Mouse (Mus musculus) neural tube, embryonic 15.5 days (tissue): ENCODE data around the gene Cmc1. TPM values are rescaled to one million over a fixed set of nuclear protein-coding genes. Genes with fewer than 3 reads are reported as not detected.

ENCODE experiments used
- ATAC-seq: fragments of 200-750 bp; cut with Nextera tagmentation; 2 replicates; pipeline ENCODE4 v1.8.0; 2017; ENCODE audit warnings: mild to moderate bottlenecking, moderate TSS enrichment, moderate library complexity; ENCODE audit not compliant: low FRiP score
- H3K27ac ChIP-seq: fragments of 300-500 bp; sonication (generic); replicated peaks from 2 replicates; pipeline ENCODE4 v1.5.1; 2015; ENCODE audit warnings: mild to moderate bottlenecking, inconsistent platforms
- H3K27me3 ChIP-seq: fragments of 300-500 bp; sonication (generic); replicated peaks from 2 replicates; pipeline ENCODE4 v1.6.1; 2015; ENCODE audit warnings: inconsistent platforms
- H3K36me3 ChIP-seq: fragments of 300-500 bp; sonication (generic); 2 replicates; pipeline ENCODE4 v1.6.1; 2015; ENCODE audit warnings: inconsistent platforms
- H3K4me1 ChIP-seq: fragments of 300-500 bp; sonication (generic); 2 replicates; pipeline ENCODE4 v1.6.1; 2015; ENCODE audit warnings: inconsistent platforms
- H3K4me2 ChIP-seq: fragments of 300-500 bp; sonication (generic); 2 replicates; pipeline ENCODE4 v1.6.1; 2015; ENCODE audit warnings: inconsistent platforms, mild to moderate bottlenecking, moderate library complexity
- H3K4me3 ChIP-seq: fragments of 300-500 bp; sonication (generic); replicated peaks from 2 replicates; pipeline ENCODE4 v1.5.1; 2015; ENCODE audit warnings: mild to moderate bottlenecking, inconsistent platforms
- H3K9ac ChIP-seq: fragments of 300-500 bp; sonication (generic); replicated peaks from 2 replicates; pipeline ENCODE4 v1.6.1; 2015; ENCODE audit warnings: mild to moderate bottlenecking, inconsistent platforms
- H3K9me3 ChIP-seq: fragments of 300-500 bp; sonication (generic); replicated peaks from 2 replicates; pipeline ENCODE4 v1.6.1; 2016; ENCODE audit warnings: inconsistent platforms
- WGBS: fragments of 180-500 bp; shearing (Covaris S2); methylation state at CpG from one replicate; pipeline ENCODE4 v1.1.7; 2015; ENCODE audit warnings: mixed read lengths; 5-methylcytosine and 5-hydroxymethylcytosine counted together
- polyA plus RNA-seq: library from polyadenylated mRNA; unstranded; fragments of >200 nt; fragmentation: Nextera tagmentation; extraction: Ambion mirVana; gene quantifications from 2 replicates; pipeline ENCODE4 v1.2.1, GENCODE M21; 2015

Cmc1 gene
- polyA plus RNA-seq, 1 experiment from 2014 or later = 39.1 TPM

DNA sequence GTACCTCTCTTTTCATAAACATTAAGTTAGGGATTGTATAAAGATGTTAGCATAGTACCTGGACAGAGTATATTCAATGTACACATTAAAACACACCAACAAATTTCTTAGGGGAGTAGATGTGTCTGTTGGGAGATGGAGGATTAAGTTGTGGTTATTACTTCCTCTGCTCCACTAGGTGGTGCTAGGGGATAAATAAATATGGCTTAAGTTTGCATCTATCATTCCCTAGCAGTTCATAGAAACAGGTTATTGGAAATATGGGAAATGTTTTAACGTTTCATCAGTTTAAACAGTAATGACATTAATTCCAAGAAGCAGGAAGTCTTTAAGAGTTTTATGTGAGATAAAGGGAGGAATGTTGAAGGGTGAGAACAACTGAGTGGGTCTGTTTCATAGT is 96.7 kb downstream of the Cmc1 start:
- Histone ChIP-seq H3K4me1 (no peaks in the 10 kb centered on the region), H3K27me3 (no peaks in the 10 kb centered on the region), H3K27ac (no peak overlapping the region), H3K4me3 (no peak overlapping the region), H3K36me3 (peaks cover 36% of the 10 kb centered on the region), H3K4me2 (no peak overlapping the region), H3K9ac (no peak overlapping the region), H3K9me3 (no peaks in the 10 kb centered on the region)
- WGBS = 34% methylated on average over 1 of the region's 1 CpGs
- no peak for ATAC-seq

DNA sequence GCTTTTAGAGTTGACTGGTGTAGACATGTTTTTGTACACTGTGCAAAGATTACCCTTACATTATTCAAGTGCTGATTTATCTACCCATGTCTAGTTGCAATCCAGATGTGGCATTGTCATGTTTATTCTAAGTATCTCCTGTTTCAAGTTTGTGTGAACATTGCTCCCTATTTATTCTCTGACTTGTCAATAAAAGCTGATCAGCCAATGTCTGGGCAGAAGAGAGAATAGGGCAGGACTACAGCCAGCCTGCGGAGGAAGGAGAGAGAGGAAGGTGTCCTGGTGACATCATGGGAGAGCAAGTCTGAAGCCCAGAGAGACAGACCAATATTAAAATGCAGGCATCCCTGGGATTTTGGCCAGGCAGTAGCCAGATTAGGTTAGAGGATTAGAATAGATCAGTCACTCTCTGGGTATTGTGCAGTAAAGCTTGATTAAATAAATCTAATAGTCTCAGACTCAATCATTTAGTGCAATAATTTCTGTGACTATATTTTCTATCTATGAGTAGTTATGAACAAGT is 104.9 kb downstream of the Cmc1 start:
- no peak overlapping the region for H3K4me2 ChIP-seq
- H3K4me1 ChIP-seq = peaks cover 23% of the 10 kb centered on the region
- H3K4me3 ChIP-seq = no peak overlapping the region
- no peaks in the 10 kb centered on the region for H3K9me3 ChIP-seq
- H3K27me3 ChIP-seq = no peaks in the 10 kb centered on the region
- 90% methylated on average over 1 of the region's 1 CpGs for WGBS
- no peak overlapping the region for H3K27ac ChIP-seq
- peaks cover 13% of the 10 kb centered on the region for H3K36me3 ChIP-seq
- no peak for ATAC-seq
- H3K9ac ChIP-seq = no peak overlapping the region

DNA sequence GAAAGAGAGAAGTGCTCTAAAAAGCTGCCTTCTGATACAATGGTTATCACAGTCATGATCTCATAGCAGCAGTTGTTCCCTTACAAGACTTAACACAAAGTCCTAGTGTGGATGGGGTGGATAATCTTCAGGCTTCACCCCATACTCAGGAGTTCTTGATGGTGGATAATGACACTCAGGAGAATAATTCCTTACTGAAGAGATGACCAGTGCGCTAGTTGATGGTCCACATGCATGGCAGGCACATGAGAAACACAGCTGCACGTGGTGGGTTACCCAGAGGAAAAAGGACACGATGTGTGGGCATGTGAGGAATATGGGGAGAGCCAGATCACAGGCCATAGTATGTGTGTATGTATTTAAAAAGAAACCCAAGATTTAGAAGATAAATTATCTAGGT is 106.4 kb downstream of the Cmc1 start:
- no peak for ATAC-seq
- Histone ChIP-seq H3K4me1 (peaks cover 23% of the 10 kb centered on the region), H3K4me3 (no peak overlapping the region), H3K27ac (no peak overlapping the region), H3K9ac (no peak overlapping the region), H3K9me3 (no peaks in the 10 kb centered on the region), H3K36me3 (peaks cover 7% of the 10 kb centered on the region), H3K4me2 (no peak overlapping the region), H3K27me3 (no peaks in the 10 kb centered on the region)
- 98% methylated on average over 3 of the region's 3 CpGs for WGBS

DNA sequence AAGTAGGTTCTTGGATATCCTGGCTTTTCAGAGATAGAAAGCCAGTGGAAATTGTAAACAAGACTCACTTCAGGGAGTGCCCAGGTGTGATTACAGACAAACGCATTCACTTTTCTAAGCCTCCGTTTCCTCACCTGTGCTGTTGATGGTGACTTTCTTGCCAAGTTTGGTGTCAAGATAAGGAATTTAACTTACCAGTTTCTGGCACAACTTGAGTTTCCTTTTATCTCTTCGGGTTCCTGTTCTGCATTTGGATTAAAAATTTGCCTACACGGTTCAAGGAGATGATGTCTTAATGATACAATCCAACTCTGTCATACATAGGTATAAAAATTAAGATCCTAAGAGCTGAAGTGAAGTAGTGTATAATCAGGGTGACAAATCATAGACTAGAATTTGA is 107.2 kb downstream of the Cmc1 start:
- H3K9me3 ChIP-seq = no peaks in the 10 kb centered on the region
- H3K27ac ChIP-seq = no peak overlapping the region
- peak overlapping the region; percentile 73 for H3K4me2 ChIP-seq
- H3K27me3 ChIP-seq = no peaks in the 10 kb centered on the region
- ATAC-seq = no peak
- H3K4me1 ChIP-seq = peaks cover 23% of the 10 kb centered on the region
- H3K4me3 ChIP-seq = no peak overlapping the region
- H3K9ac ChIP-seq = no peak overlapping the region
- H3K36me3 ChIP-seq = 0 out of 2 replicates have a peak, but pooled peaks cover 3% of the 10 kb centered on the region
- WGBS = 96% methylated on average over 4 of the region's 4 CpGs

DNA sequence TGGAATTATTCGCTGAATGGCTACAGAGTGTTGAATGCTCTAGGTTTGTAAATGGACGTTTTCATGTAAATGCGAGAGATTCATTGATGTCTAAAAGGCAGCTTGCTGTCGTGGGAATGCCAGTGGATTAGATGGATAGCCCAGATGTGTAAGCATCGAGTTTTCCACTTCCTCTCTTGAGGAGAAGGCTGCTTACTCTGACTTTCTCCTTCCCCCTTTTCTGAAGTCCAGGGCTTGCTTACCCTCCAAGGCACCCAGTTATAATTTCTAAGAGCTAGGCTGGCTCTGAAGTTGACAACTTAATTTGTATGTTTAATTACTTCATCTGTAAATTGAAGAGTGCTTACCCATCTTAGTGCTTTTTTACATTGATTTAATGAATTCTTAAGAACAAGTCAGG is 108.3 kb downstream of the Cmc1 start:
- peak overlapping the region; percentile 73 for H3K4me2 ChIP-seq
- 18% methylated on average over 5 of the region's 5 CpGs for WGBS
- ATAC-seq = no peak
- peak overlapping the region; percentile 86 for H3K9ac ChIP-seq
- H3K36me3 ChIP-seq = no peaks in the 10 kb centered on the region
- peaks cover 23% of the 10 kb centered on the region for H3K4me1 ChIP-seq
- H3K4me3 ChIP-seq = peak overlapping the region; percentile 86
- H3K27ac ChIP-seq = no peak overlapping the region
- H3K9me3 ChIP-seq = no peaks in the 10 kb centered on the region
- H3K27me3 ChIP-seq = no peaks in the 10 kb centered on the region

DNA sequence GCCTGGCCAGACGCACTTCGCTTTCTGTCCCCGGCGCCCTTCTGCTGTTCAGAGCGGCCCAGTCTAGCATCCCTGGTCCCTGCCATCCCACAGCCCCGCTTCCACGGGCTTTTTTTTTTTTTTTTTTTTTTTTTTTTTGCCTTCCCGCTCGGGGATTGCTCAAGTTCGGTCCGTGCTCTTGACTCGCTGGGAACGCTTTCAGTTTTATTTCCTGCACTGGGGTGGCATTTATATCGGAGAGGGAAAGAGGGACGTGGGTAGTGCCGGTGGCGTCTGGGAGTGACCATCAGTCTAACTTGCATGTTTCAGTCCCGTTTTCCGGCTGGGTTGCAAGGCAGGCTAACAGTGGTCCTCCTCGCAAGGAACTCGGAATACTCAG is 109.0 kb downstream of the Cmc1 start:
- Histone ChIP-seq H3K9ac (peak overlapping the region; percentile 86), H3K27ac (peak overlapping the region; percentile 96), H3K36me3 (no peaks in the 10 kb centered on the region), H3K27me3 (no peaks in the 10 kb centered on the region), H3K4me3 (peak overlapping the region; percentile 86), H3K4me2 (peak overlapping the region; percentile 73), H3K9me3 (no peaks in the 10 kb centered on the region), H3K4me1 (peaks cover 23% of the 10 kb centered on the region)
- no peak for ATAC-seq
- 2% methylated on average over 21 of the region's 21 CpGs for WGBS

DNA sequence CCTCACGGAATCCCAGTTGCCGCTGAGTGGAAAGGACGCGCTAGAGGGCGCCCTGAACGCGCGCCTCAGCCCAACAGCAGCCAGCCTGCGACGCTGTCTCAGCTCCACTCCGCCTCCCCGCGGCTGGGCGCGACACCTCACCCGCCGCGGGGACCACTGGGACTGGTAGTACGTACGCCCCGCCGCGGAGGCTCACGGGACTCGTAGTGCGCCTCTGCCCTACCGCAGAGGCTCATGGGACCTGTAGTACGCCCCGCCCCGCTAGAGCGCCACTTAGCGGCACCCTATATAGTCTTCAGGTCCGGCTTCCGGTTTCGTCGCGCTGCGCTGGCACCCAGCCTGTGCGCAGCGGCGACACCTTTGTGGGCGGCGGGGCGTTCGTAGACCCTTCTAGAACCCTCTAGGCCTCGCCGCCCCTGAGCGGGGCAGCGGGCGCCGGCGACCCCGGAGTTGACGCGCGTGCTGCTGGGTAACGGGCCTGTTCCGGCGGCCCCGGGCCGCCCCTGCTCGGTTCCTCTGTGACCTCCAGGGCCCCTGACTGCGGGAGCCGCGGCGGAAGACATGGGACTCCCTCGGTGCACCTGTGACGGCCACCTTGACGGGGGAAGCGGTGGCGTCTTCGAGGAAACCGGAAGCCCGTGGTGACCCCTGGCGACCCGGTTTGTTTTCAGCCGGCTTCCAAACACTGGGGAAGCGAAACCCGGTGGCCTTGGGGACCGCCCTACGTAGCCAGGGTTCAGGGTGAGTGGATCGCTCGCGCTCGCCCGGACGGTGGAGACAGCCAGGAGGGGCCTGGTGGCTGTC is 109.6 kb downstream of the Cmc1 start, which contains the start of gene Azi2:
Gene Azi2 (plus strand): TSS at position 282 of the 804 bp plus-strand sequence.
- Histone ChIP-seq H3K9ac (peak within 1 kb of the TSS; percentile 86), H3K36me3 (no peaks in the 10 kb centered on the region)
- peak; percentile 98 for ATAC-seq

DNA sequence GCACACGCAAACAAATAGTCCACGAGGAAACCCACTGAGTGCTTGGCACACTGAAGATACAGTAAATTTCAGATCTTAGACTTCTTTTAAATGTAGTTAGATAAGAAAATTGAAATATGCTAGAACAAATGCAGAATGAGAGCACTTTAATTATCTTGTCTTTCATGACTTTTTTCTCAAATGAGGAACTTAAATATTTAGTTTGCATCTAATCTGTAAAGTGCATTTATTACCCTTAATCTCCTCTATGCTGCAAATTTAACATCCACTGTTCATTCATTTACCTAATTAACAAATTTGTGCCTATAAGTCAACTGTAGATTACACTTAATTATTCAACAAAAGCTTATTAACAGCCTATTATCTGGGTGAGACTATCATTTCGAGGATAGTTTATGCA is 115.0 kb downstream of the Cmc1 start:
- no peak overlapping the region for H3K4me2 ChIP-seq
- H3K27ac ChIP-seq = no peak overlapping the region
- no peak for ATAC-seq
- WGBS = 87% methylated on average over 3 of the region's 3 CpGs
- no peaks in the 10 kb centered on the region for H3K9me3 ChIP-seq
- H3K9ac ChIP-seq = no peak overlapping the region
- H3K27me3 ChIP-seq = no peaks in the 10 kb centered on the region
- no peaks in the 10 kb centered on the region for H3K4me1 ChIP-seq
- no peak overlapping the region for H3K4me3 ChIP-seq
- no peaks in the 10 kb centered on the region for H3K36me3 ChIP-seq

More for the DNA sequence above, 109.6 kb downstream of the Cmc1 start, which contains the start of gene Azi2:
- Histone ChIP-seq H3K4me3 (peak within 1 kb of the TSS; percentile 86), H3K4me1 (peaks cover 23% of the 10 kb centered on the region), H3K4me2 (peak within 1 kb of the TSS; percentile 73), H3K27me3 (no peaks in the 10 kb centered on the region), H3K27ac (peak within 1 kb of the TSS; percentile 96), H3K9me3 (no peaks in the 10 kb centered on the region)
- under 1% methylated on average over 80 of the region's 87 CpGs for WGBS

DNA sequence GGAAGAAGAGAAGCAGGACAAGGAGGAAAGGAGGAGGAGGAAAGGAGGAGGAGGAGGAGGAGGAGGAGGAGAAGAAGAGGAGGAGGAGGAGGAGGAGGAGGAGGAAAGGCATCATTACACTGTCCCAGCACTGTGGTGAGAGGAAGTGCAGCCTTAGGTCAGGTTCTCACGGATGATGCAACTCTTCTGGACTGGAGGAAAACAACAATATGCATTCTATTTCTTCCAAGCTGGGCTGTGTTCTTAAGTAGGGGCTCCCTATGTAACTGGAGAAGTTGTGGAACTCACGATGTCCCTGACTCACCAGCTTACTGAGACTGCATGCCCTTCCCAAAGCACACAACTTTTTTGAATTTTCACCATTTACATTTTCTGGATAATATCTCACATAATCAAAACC is 118.3 kb downstream of the Cmc1 start:
- 54% methylated on average over 2 of the region's 2 CpGs for WGBS
- no peak overlapping the region for H3K27ac ChIP-seq
- ATAC-seq = no peak

DNA sequence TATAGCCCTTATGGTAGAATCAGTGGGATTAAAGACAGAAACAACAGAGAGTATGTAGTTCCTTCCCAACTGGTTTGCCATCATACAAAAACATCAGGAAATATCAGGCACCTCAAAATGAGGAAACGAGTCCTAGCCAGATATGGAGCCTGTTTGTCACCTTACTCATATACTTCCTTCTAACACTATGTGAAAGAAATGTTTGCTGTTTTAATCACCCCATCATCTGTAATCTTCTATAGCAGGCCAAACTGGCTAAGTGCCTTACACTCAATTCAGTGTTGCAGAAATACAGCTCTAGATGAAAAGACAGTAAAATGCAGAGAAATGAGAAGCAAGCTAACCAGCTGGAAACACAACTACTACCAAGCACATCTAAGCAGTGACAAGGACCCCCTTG is 119.7 kb downstream of the Cmc1 start:
- Histone ChIP-seq H3K27me3 (no peaks in the 10 kb centered on the region), H3K4me2 (no peak overlapping the region), H3K9ac (no peak overlapping the region), H3K27ac (no peak overlapping the region), H3K36me3 (no peaks in the 10 kb centered on the region), H3K4me1 (no peaks in the 10 kb centered on the region), H3K9me3 (no peaks in the 10 kb centered on the region), H3K4me3 (no peak overlapping the region)
- ATAC-seq = no peak
- WGBS = 87% methylated on average over 1 of the region's 1 CpGs

More for the DNA sequence above, 118.3 kb downstream of the Cmc1 start:
- no peak overlapping the region for H3K4me3 ChIP-seq
- no peaks in the 10 kb centered on the region for H3K27me3 ChIP-seq
- no peak overlapping the region for H3K9ac ChIP-seq
- no peaks in the 10 kb centered on the region for H3K36me3 ChIP-seq
- no peak overlapping the region for H3K4me2 ChIP-seq
- no peaks in the 10 kb centered on the region for H3K9me3 ChIP-seq
- no peaks in the 10 kb centered on the region for H3K4me1 ChIP-seq

DNA sequence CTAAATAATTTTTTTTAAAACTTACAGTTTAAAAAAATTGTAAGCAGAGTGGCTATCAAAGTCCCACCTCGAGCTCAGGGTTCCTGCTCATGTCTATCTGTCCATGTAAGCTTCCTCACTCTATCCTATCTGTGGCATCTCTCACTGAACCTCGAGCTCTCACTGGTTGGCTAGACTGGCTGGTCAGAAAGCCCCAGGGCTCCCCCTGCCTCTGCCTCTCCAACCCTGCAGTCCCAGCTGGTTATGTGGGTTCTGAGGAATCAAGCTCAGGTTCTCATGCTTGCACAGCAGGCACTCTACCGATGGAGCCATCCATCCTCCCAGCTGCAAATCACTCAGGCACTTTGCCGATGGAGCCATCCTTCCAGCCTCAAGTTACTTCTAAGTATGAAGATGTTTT is 120.5 kb downstream of the Cmc1 start:
- H3K36me3 ChIP-seq = no peaks in the 10 kb centered on the region
- no peaks in the 10 kb centered on the region for H3K9me3 ChIP-seq
- no peak for ATAC-seq
- no peak overlapping the region for H3K4me3 ChIP-seq
- no peak overlapping the region for H3K9ac ChIP-seq
- WGBS = 56% methylated on average over 4 of the region's 4 CpGs
- H3K4me1 ChIP-seq = no peaks in the 10 kb centered on the region
- no peak overlapping the region for H3K4me2 ChIP-seq
- no peaks in the 10 kb centered on the region for H3K27me3 ChIP-seq
- no peak overlapping the region for H3K27ac ChIP-seq

DNA sequence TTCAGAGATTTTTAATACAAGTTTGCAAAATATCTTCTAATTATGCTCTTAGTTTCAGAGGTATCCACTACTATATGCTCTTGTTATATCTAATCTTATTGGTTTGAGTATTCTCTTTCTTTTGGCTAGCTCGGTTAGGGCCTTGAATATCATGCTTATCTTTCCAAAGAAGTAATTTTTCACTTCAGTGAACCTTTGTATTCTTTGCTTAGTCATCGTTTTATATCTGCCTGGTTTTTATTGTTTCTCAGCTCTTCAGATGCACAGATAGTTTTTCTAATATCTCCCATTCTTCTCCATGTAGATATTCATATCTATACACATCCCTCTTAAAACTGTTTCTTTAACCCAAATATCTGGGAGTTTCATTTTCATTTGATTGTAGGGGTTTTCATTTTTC is 125.0 kb downstream of the Cmc1 start:
- Histone ChIP-seq H3K9ac (no peak overlapping the region), H3K4me3 (no peak overlapping the region), H3K36me3 (no peaks in the 10 kb centered on the region), H3K9me3 (no peaks in the 10 kb centered on the region), H3K4me1 (no peaks in the 10 kb centered on the region), H3K27me3 (no peaks in the 10 kb centered on the region), H3K4me2 (no peak overlapping the region), H3K27ac (no peak overlapping the region)
- ATAC-seq = no peak
- 68% methylated on average over 2 of the region's 2 CpGs for WGBS
